Mouse (Mus musculus) layer of hippocampus, postnatal 25 days (tissue): ENCODE data around the gene Serpina1b. TPM values are rescaled to one million over a fixed set of nuclear protein-coding genes. Genes with fewer than 3 reads are reported as not detected.
"Not testable (repeated sequence)": the region's sequence is repeated elsewhere in the genome, so short reads cannot be mapped to it uniquely, and the experiment has no call there.

Experiments used
- DNase-seq, 2 experiments: peaks; one replicate each; pipeline ENCODE4 v3.0.0; 2022; ENCODE audit warnings: mixed read lengths in 2 of 2, low spot score in 1 of 2; ENCODE audit errors: extremely low spot score in 1 of 2
- total RNA-seq, 2 experiments: library from RNA; stranded (reverse); gene quantifications; 2 replicates each; pipeline ENCODE4 v1.2.3; 2021

Gene Serpina1b
- total RNA-seq, 2 experiments from 2014 or later, result not detected

GRCm38 (mm10) chr12:103705547-103705946, 124.6 kb downstream of the Serpina1b start:
- no peak for DNase-seq

GRCm38 (mm10) chr12:103700144-103700750, 129.9 kb downstream of the Serpina1b start:
- no peak for DNase-seq

GRCm38 (mm10) chr12:103695429-103695828, 134.7 kb downstream of the Serpina1b start, which contains the start of gene Serpina1f:
Gene Serpina1f (minus strand): TSS chr12:103695529.
- DNase-seq, result no peak

GRCm38 (mm10) chr12:103688221-103688814, 141.9 kb downstream of the Serpina1b start:
- DNase-seq, result no peak

- no peak for DNase-seq
These were observed 143.2 kb downstream of the Serpina1b start for GRCm38 (mm10) chr12:103687021-103687420.

- DNase-seq, result peak in 1 of 2 experiments; percentile 27
These were observed 144.1 kb downstream of the Serpina1b start for GRCm38 (mm10) chr12:103686050-103686449.

- no peak for DNase-seq
These were observed 144.8 kb downstream of the Serpina1b start for GRCm38 (mm10) chr12:103685386-103685785.

- no peak for DNase-seq
These were observed 146.4 kb downstream of the Serpina1b start for GRCm38 (mm10) chr12:103683775-103684174.

GRCm38 (mm10) chr12:103681739-103682138, 148.4 kb downstream of the Serpina1b start:
- DNase-seq, result no peak

GRCm38 (mm10) chr12:103681169-103681568, 149.0 kb downstream of the Serpina1b start:
- DNase-seq, result no peak

GRCm38 (mm10) chr12:103679853-103680252, 150.3 kb downstream of the Serpina1b start:
- DNase-seq, result not testable (repeated sequence)

Other genes with a start within 250 kb of the Serpina1b start
- not detected for gene Serpina10, start 198.9 kb downstream of the Serpina1b start, total RNA-seq
- gene Serpina6, start 173.2 kb downstream of the Serpina1b start, total RNA-seq, result not detected
- not detected for gene Serpina16, start 154.2 kb downstream of the Serpina1b start, total RNA-seq
- gene Serpina1f, start 134.8 kb downstream of the Serpina1b start, total RNA-seq, result not detected
- not detected for gene Serpina1d, start 56.8 kb downstream of the Serpina1b start, total RNA-seq
- gene Serpina1a, start 33.2 kb upstream of the Serpina1b start, total RNA-seq, result not detected
- not detected for gene Serpina1c, start 74.5 kb upstream of the Serpina1b start, total RNA-seq
- gene Serpina1e, start 128.6 kb upstream of the Serpina1b start, total RNA-seq, result not detected
- gene Serpina11, start 159.6 kb upstream of the Serpina1b start, total RNA-seq, result not detected
- gene Serpina9, start 183.4 kb upstream of the Serpina1b start, total RNA-seq, result under 1 TPM; 0.17 to 0.23 TPM
- not detected for gene Serpina12, start 214.1 kb upstream of the Serpina1b start, total RNA-seq